Comparison of ENCODE assay signal across 8 mouse cellular contexts in genomic region chr7:122404571-122405393, GRCm38 (mm10).
DNase-seq lines count a peak whose midpoint lies in the region; ATAC-seq lines count a peak whose summit lies in the region.

No protein-coding gene starts in this region.

- ATAC-seq in hindbrain, embryonic 15.5 days (ENCODE audit: low FRiP score, low read depth): peak; percentile 92
- ATAC-seq in megakaryocyte-erythroid progenitor cell, adult 5-6 weeks (replicated peaks; ENCODE audit: low FRiP score, low TSS enrichment, poor library complexity, severe bottlenecking): peak; percentile 55
- ATAC-seq in monocyte, adult 5-6 weeks (replicated peaks; ENCODE audit: insufficient number of reproducible peaks, low FRiP score, low TSS enrichment, poor library complexity, severe bottlenecking): no peak

- no peaks in the 10 kb centered on the region for H3K9me3 ChIP-seq in hindbrain, embryonic 15.5 days

- peaks cover 37% of the 10 kb centered on the region for H3K4me1 ChIP-seq in hindbrain, embryonic 15.5 days (replicated peaks)

- 2% methylated on average over 21 of the region's 21 CpGs for WGBS in hindbrain, embryonic 15.5 days

- peak overlapping the region; percentile 36 for H3K4me2 ChIP-seq in hindbrain, embryonic 15.5 days

- no peak overlapping the region for H3K4me3 ChIP-seq in hindbrain, embryonic 15.5 days

- peak; percentile 75 for DNase-seq in adrenal gland, adult 2 months
- DNase-seq in cerebellum, adult 8-10 months: peak; percentile 70
- DNase-seq in forelimb bud, embryonic 11.5 days (ENCODE audit: low read depth, low spot score): peak; percentile 36
- peak; percentile 88 to 90 for DNase-seq in left cerebral cortex, postnatal 10 days (ENCODE audit: extremely low spot score in 1 of 2, low spot score in 2 of 2)
- DNase-seq in right cerebral cortex, postnatal 25 days: peak; percentile 85

- no peaks in the 10 kb centered on the region for H3K36me3 ChIP-seq in hindbrain, embryonic 15.5 days

- intact Hi-C loops in left cerebral cortex, postnatal 10 days (cut with DNase I): no loop called here

- H3K27me3 ChIP-seq in hindbrain, embryonic 15.5 days: no peaks in the 10 kb centered on the region

- 0 out of 2 replicates have a peak overlapping the region, but pooled peaks have one; percentile 15 for H3K9ac ChIP-seq in hindbrain, embryonic 15.5 days

- H3K27ac ChIP-seq in hindbrain, embryonic 15.5 days (replicated peaks): peak overlapping the region; percentile 81

Comparison
In these comparisons a context has a peak if more than half of its experiments do, and no peak if none do; other contexts are left out.
1. DNase-seq: peak in every context shown above with its lines; median percentile 89 in left cerebral cortex, postnatal 10 days; 85 in right cerebral cortex, postnatal 25 days; 75 in adrenal gland, adult 2 months; 70 in cerebellum, adult 8-10 months; 36 in forelimb bud, embryonic 11.5 days.